Mouse (Mus musculus): Measurements from ENCODE around the gene Zfp68. TPM values are rescaled to one million over a fixed set of nuclear protein-coding genes. Genes with fewer than 3 reads are reported as not detected.

Zfp68 gene
- polyA plus RNA-seq (2014; fragmentation: Illumina TruSeq; extraction: RNeasy Lipid Tissue Mini Kit (QIAGEN cat#74804); ENCODE audit: low read depth, low replicate concordance): 15.8 TPM

GRCm38 (mm10) chr5:138619211-138620128 is at the start of gene Zfp68:
TSS of gene Zfp68 (minus strand) at chr5:138619761.

GRCm38 (mm10) chr5:138622645-138623477 is 3.3 kb upstream of the Zfp68 start, which contains the start of gene A430033K04Rik:
TSS of gene A430033K04Rik (plus strand) at chr5:138622859.

GRCm38 (mm10) chr5:138564612-138565011 is 54.9 kb downstream of the Zfp68 start, which contains the start of gene 1700123K08Rik:
TSS of gene 1700123K08Rik (minus strand) at chr5:138564712.

Other genes starting within 250 kb of the Zfp68 start
- gene Zfp157, start 178.3 kb downstream of the Zfp68 start, polyA plus RNA-seq (2014; fragmentation: Illumina TruSeq; extraction: RNeasy Lipid Tissue Mini Kit (QIAGEN cat#74804); ENCODE audit: low read depth, low replicate concordance): 8.2 TPM
- 11.8 TPM for gene 1700123K08Rik, start 55.0 kb downstream of the Zfp68 start, polyA plus RNA-seq (2014; fragmentation: Illumina TruSeq; extraction: RNeasy Lipid Tissue Mini Kit (QIAGEN cat#74804); ENCODE audit: low read depth, low replicate concordance)
- gene A430033K04Rik, start 3.1 kb upstream of the Zfp68 start, polyA plus RNA-seq (2014; fragmentation: Illumina TruSeq; extraction: RNeasy Lipid Tissue Mini Kit (QIAGEN cat#74804); ENCODE audit: low read depth, low replicate concordance): 1.7 TPM
- gene Fam20c, start 134.8 kb upstream of the Zfp68 start, polyA plus RNA-seq (2014; fragmentation: Illumina TruSeq; extraction: RNeasy Lipid Tissue Mini Kit (QIAGEN cat#74804); ENCODE audit: low read depth, low replicate concordance): 0.10 TPM
- gene Gm5294, start 200.3 kb upstream of the Zfp68 start, polyA plus RNA-seq (2014; fragmentation: Illumina TruSeq; extraction: RNeasy Lipid Tissue Mini Kit (QIAGEN cat#74804); ENCODE audit: low read depth, low replicate concordance): not detected

Data from testis, adult 10 weeks (tissue).